Mouse (Mus musculus) embryonic fibroblast, embryonic 13.5 days (primary cell): Measurements from ENCODE around the gene Ap1s2. TPM values are rescaled to one million over a fixed set of nuclear protein-coding genes. Genes with fewer than 3 reads are reported as not detected.

Source experiments
- H3K27ac ChIP-seq: 2 replicates; pipeline ENCODE4 v1.5.1; 2012; ENCODE audit warnings: low read length, control low read depth, inconsistent platforms; ENCODE audit not compliant: insufficient read depth
- H3K4me1 ChIP-seq: 2 replicates; pipeline ENCODE4 v1.6.1; 2011; ENCODE audit warnings: low read length; ENCODE audit not compliant: control insufficient read depth, insufficient read depth
- H3K4me3 ChIP-seq: 2 replicates; pipeline ENCODE4 v1.5.1; 2011; ENCODE audit warnings: mild to moderate bottlenecking, control low read depth, low read length; ENCODE audit not compliant: insufficient read depth
- CTCF ChIP-seq: IDR thresholded peaks from 2 replicates; pipeline ENCODE4 v1.5.1; 2011; ENCODE audit warnings: mild to moderate bottlenecking, control low read depth, low read length, moderate library complexity, borderline replicate concordance; ENCODE audit not compliant: insufficient read depth
- POLR2A ChIP-seq: IDR thresholded peaks from 2 replicates; pipeline ENCODE4 v1.6.1; 2011; ENCODE audit warnings: low read depth, mild to moderate bottlenecking, control low read depth, low read length, moderate library complexity
- polyA plus RNA-seq: library from polyadenylated mRNA; stranded (reverse); fragments of >200 nt; gene quantifications from 2 replicates; pipeline ENCODE4 v1.2.4, GENCODE M21; 2011; ENCODE audit warnings: low read depth; ENCODE audit not compliant: missing spikeins, insufficient read length

The Ap1s2 gene
- polyA plus RNA-seq: 39.7 and 44.2 TPM in 2 replicates

- H3K4me1 ChIP-seq: no peaks in the 10 kb centered on the region
- H3K4me3 ChIP-seq: peak within 1 kb of the TSS; percentile 62
- peak within 1 kb of the TSS; percentile 69 for H3K27ac ChIP-seq
- TF ChIP-seq POLR2A: peak; percentile 77
- no peak for TF ChIP-seq CTCF
These were observed at the start of gene Ap1s2 for GRCm38 (mm10) chrX:163908337-163909250. TSS of gene Ap1s2 (plus strand) at chrX:163909017.

DNA sequence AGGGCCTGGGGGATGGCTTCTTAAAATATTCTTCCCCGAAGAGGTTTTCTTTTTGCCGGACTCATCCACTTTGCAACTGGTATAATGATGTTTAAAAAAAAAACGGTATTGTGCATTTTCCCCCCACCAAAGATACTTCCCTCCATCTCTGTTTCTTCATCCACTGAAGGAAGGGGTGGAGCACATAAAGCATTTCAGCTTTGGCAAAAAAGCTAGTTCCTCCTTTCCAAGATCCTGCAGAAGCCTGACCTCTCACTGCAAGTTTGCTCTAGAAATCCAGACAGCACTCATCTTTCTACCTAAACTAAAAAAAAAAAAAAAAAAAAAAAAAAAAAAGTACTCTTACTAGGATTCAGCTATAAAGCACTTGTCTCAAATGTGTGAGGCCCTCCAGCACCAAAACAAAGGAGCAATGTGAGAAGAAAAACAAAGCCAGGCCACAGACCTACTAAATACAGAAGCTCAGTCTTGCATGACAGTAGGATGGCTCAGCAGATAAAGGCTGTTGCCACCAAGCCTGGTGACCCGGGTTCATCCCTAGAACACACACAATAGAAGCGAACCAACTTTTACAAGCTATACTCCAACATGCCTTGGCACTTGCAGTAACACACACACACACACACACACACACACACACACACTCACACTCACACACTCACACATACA, 41.0 kb upstream of the Ap1s2 start:
- no peak for TF ChIP-seq CTCF
- TF ChIP-seq POLR2A: no peak
- Histone ChIP-seq H3K4me3 (no peak overlapping the region), H3K27ac (no peak overlapping the region), H3K4me1 (no peaks in the 10 kb centered on the region)

GRCm38 (mm10) chrX:163868659-163869278, 40.0 kb upstream of the Ap1s2 start:
- Histone ChIP-seq H3K4me1 (no peaks in the 10 kb centered on the region), H3K27ac (no peak overlapping the region), H3K4me3 (no peak overlapping the region)
- no peak for TF ChIP-seq POLR2A
- no peak for TF ChIP-seq CTCF

GRCm38 (mm10) chrX:163875932-163876331, 32.9 kb upstream of the Ap1s2 start:
- Histone ChIP-seq H3K4me3 (no peak overlapping the region), H3K27ac (no peak overlapping the region), H3K4me1 (peaks cover 4% of the 10 kb centered on the region; the same call in 1 of the 2 replicates)
- TF ChIP-seq CTCF: no peak

GRCm38 (mm10) chrX:163876636-163877035, 32.2 kb upstream of the Ap1s2 start:
- Histone ChIP-seq H3K4me3 (no peak overlapping the region), H3K4me1 (peaks cover 4% of the 10 kb centered on the region; the same call in 1 of the 2 replicates), H3K27ac (no peak overlapping the region)
- TF ChIP-seq CTCF (no peak), POLR2A (no peak)

DNA sequence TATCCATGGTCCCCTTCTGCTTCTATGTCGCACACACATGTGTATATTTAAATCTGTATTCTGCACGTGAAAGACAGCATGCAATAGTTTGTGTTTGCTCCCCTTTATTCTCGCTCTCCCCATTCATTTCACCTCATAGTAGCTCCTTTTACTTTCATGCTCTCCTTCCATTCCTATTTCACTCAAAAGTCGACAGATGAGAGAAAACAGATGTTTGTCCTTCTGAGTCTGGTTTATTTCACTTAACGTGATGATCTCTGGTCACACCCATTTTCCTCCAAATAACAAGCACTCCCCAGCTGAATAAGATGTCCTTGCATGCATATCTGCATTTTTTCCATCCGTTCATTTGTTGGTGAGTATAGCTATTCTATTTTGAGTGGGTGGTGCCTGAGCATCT, 29.8 kb upstream of the Ap1s2 start:
- H3K4me3 ChIP-seq: no peak overlapping the region
- peak overlapping the region; percentile 58 for H3K27ac ChIP-seq
- H3K4me1 ChIP-seq: peaks cover 4% of the 10 kb centered on the region; the same call in 1 of the 2 replicates
- no peak for TF ChIP-seq CTCF
- TF ChIP-seq POLR2A: no peak

DNA sequence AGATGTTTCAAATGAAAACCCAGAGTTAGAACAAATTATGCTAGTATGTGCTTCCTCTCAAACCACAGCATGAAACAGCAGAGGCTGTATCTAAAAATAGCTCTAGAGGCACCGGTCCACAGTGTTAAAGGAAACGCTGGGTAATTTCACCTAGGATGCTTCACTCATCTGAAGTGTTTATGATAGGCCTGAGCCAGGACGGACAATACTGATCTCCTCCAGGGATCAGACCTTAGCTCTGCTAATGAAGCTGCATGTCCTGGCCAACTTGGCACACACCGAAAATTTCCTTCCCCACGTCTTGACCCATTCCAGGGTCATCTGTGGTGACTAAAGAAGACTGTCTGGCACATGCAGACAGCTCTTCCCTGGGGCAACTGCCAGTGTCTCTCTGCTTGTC, 29.4 kb upstream of the Ap1s2 start:
- peaks cover 4% of the 10 kb centered on the region; the same call in 1 of the 2 replicates for H3K4me1 ChIP-seq
- TF ChIP-seq POLR2A: no peak
- no peak for TF ChIP-seq CTCF
- peak overlapping the region; percentile 58 for H3K27ac ChIP-seq
- H3K4me3 ChIP-seq: no peak overlapping the region

GRCm38 (mm10) chrX:163885539-163885981, 23.3 kb upstream of the Ap1s2 start:
- TF ChIP-seq CTCF (no peak), POLR2A (no peak)
- no peak overlapping the region for H3K27ac ChIP-seq

DNA sequence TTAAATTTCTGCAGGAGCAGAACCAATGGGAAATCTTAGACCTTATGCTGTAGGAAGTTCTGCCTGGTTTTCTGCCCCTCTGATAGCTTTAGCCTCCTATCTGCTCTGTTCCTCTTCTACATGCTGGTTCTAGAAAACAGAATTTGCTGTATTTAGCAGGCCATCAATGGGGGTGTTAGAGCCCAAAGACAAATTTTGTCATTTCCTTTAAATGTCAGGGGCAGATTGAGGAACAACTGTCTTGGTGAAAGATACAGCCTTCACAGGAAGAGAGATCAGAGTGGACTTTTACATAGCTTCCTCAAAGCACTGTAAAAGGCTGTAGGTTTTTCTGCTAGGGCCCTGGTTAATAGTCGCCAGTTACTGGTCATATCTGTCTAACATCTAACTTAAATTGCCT, 11.5 kb upstream of the Ap1s2 start:
- no peak for TF ChIP-seq CTCF
- TF ChIP-seq POLR2A: no peak

More at GRCm38 (mm10) chrX:163885539-163885981, 23.3 kb upstream of the Ap1s2 start:
- Histone ChIP-seq H3K4me3 (no peak overlapping the region), H3K4me1 (no peaks in the 10 kb centered on the region)

DNA sequence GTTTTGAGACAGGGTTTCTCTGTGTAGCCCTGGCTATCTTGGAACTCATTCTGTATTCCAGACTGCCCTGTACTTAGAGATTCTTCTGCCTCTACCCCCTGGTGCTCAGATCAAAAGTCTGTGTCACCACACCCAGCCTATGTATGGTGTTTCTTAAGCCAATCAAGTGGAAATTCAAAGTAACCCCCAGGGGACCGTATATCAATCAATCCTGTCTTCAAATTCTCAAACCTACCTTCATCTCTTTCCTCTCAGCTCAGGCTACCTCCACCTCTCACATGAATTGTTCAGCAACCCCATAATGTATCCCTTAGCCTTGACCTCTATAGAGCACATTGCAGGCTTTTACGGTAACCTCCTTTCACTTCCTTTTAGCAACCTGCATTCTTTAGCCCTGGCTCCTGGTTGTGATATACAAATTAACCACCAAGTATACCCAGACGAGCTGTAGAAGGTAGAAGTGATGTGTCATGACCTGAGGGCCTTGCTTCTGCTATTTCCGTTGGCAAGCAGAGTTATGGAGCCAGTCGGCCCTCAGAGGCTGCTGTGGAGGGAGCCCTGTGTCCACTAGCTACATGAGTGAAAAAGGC, 9.3 kb upstream of the Ap1s2 start:
- Histone ChIP-seq H3K27ac (no peak overlapping the region), H3K4me1 (no peaks in the 10 kb centered on the region), H3K4me3 (no peak overlapping the region)
- TF ChIP-seq CTCF: no peak
- TF ChIP-seq POLR2A: no peak

More for the DNA sequence above, 11.5 kb upstream of the Ap1s2 start:
- H3K27ac ChIP-seq: no peak overlapping the region
- no peak overlapping the region for H3K4me3 ChIP-seq
- H3K4me1 ChIP-seq: no peaks in the 10 kb centered on the region
